Mouse (Mus musculus) left cerebral cortex, adult 2 months (tissue): ENCODE measurements around the gene Exoc4. TPM values are rescaled to one million over a fixed set of nuclear protein-coding genes. Genes with fewer than 3 reads are reported as not detected.
A peak's percentile ranks its signal among the peaks of the same experiment; 100 is the strongest.

ENCODE experiments used
- DNase-seq, 2 experiments: peaks; one replicate each; pipeline ENCODE4 v3.0.0; 2021 to 2022; ENCODE audit warnings: low spot score in 2 of 2, mixed read lengths in 1 of 2; ENCODE audit errors: extremely low spot score in 1 of 2
- H3K27ac ChIP-seq: fragments of 200-600 bp; 2 replicates; pipeline ENCODE4 v1.8.1; 2022
- H3K4me3 ChIP-seq: fragments of 200-600 bp; 2 replicates; pipeline ENCODE4 v1.8.1; 2022
- CTCF ChIP-seq: fragments of 200-600 bp; IDR thresholded peaks from 2 replicates; pipeline ENCODE4 v1.8.1; 2022; ENCODE audit warnings: antibody characterized with exemption, mild to moderate bottlenecking, moderate library complexity
- intact Hi-C: fragments of 180-260 bp; cut with DNase I; formaldehyde crosslinking; loops from one replicate; pipeline ENCODE4 v1.15.1; 2025
- total RNA-seq, 2 experiments: library from RNA; stranded (reverse); gene quantifications; 2 replicates each; pipeline ENCODE4 v1.2.3; 2021

The Exoc4 gene
- total RNA-seq, 2 experiments from 2014 or later = 75.6 to 80.2 TPM

GRCm38 (mm10) chr6:33806072-33806782 lies 557.3 kb downstream of the Exoc4 start:
- intact Hi-C loops = no loop called here
- DNase-seq = no peak
- no peak for TF ChIP-seq CTCF

GRCm38 (mm10) chr6:33814386-33814785 lies 565.5 kb downstream of the Exoc4 start:
- Histone ChIP-seq H3K4me3 (no peak overlapping the region), H3K27ac (no peak overlapping the region)
- TF ChIP-seq CTCF = no peak
- intact Hi-C loops = no loop called here
- no peak for DNase-seq

More at GRCm38 (mm10) chr6:33806072-33806782, 557.3 kb downstream of the Exoc4 start:
- H3K4me3 ChIP-seq = no peak overlapping the region
- no peak overlapping the region; the same call in 1 of the 2 replicates for H3K27ac ChIP-seq

- Histone ChIP-seq H3K27ac (peak overlapping the region; percentile 54; the same call in 1 of the 2 replicates), H3K4me3 (no peak overlapping the region)
- no peak for DNase-seq
- intact Hi-C loops = loop anchor here (2.0 kb wide), 1 partner anchor 18 kb away; no protein-coding TSS in a partner anchor
- no peak for TF ChIP-seq CTCF
Measured at GRCm38 (mm10) chr6:33823171-33823570, 574.3 kb downstream of the Exoc4 start.

GRCm38 (mm10) chr6:33823777-33824302 lies 575.0 kb downstream of the Exoc4 start:
- peak; percentile 31 to 44 for DNase-seq
- Histone ChIP-seq H3K4me3 (no peak overlapping the region), H3K27ac (peak overlapping the region; percentile 54; the same call in 1 of the 2 replicates)
- intact Hi-C loops = loop anchor here (2.0 kb wide), 1 partner anchor 19 kb away; no protein-coding TSS in a partner anchor
- TF ChIP-seq CTCF = no peak; the same call in none of the 2 replicates

GRCm38 (mm10) chr6:33828499-33828898 lies 579.6 kb downstream of the Exoc4 start:
- no peak for DNase-seq
- Histone ChIP-seq H3K4me3 (no peak overlapping the region), H3K27ac (no peak overlapping the region)
- TF ChIP-seq CTCF = no peak
- intact Hi-C loops = no loop called here

- TF ChIP-seq CTCF = no peak
- Histone ChIP-seq H3K27ac (no peak overlapping the region), H3K4me3 (no peak overlapping the region)
- intact Hi-C loops = no loop called here
- no peak for DNase-seq
Measured at GRCm38 (mm10) chr6:33829261-33829660, 580.4 kb downstream of the Exoc4 start.

GRCm38 (mm10) chr6:33831276-33831675 lies 582.4 kb downstream of the Exoc4 start:
- Histone ChIP-seq H3K4me3 (no peak overlapping the region), H3K27ac (no peak overlapping the region)
- no peak for TF ChIP-seq CTCF
- intact Hi-C loops = no loop called here
- DNase-seq = no peak

- Histone ChIP-seq H3K4me3 (no peak overlapping the region), H3K27ac (no peak overlapping the region)
- no peak for DNase-seq
- TF ChIP-seq CTCF = no peak
- intact Hi-C loops = no loop called here
Measured at GRCm38 (mm10) chr6:33832978-33833377, 584.1 kb downstream of the Exoc4 start.

- intact Hi-C loops = no loop called here
- Histone ChIP-seq H3K4me3 (no peak overlapping the region), H3K27ac (no peak overlapping the region)
- no peak for TF ChIP-seq CTCF
- DNase-seq = no peak
Measured at GRCm38 (mm10) chr6:33836048-33836780, 587.3 kb downstream of the Exoc4 start.

GRCm38 (mm10) chr6:33842901-33843300 lies 594.0 kb downstream of the Exoc4 start:
- H3K4me3 ChIP-seq = no peak overlapping the region
- TF ChIP-seq CTCF = no peak
- no peak overlapping the region for H3K27ac ChIP-seq
- intact Hi-C loops = no loop called here
- DNase-seq = no peak

- no peak overlapping the region for H3K27ac ChIP-seq
- no peak for TF ChIP-seq CTCF
- intact Hi-C loops = no loop called here
- DNase-seq = no peak
- H3K4me3 ChIP-seq = no peak overlapping the region
Measured at GRCm38 (mm10) chr6:33859049-33859448, 610.2 kb downstream of the Exoc4 start.

- Histone ChIP-seq H3K4me3 (no peak overlapping the region), H3K27ac (no peak overlapping the region)
- no peak for DNase-seq
- intact Hi-C loops = no loop called here
- TF ChIP-seq CTCF = no peak
Measured at GRCm38 (mm10) chr6:33865752-33866151, 616.9 kb downstream of the Exoc4 start.
